Mouse (Mus musculus): ENCODE results near the gene Col10a1. TPM values are rescaled to one million over a fixed set of nuclear protein-coding genes. Genes with fewer than 3 reads are reported as not detected.
"Not testable (repeated sequence)": the region's sequence is repeated elsewhere in the genome, so short reads cannot be mapped to it uniquely, and the experiment has no call there.

The Col10a1 gene
- polyA plus RNA-seq, 1 experiment from 2014 or later = 0.05 TPM

DNA sequence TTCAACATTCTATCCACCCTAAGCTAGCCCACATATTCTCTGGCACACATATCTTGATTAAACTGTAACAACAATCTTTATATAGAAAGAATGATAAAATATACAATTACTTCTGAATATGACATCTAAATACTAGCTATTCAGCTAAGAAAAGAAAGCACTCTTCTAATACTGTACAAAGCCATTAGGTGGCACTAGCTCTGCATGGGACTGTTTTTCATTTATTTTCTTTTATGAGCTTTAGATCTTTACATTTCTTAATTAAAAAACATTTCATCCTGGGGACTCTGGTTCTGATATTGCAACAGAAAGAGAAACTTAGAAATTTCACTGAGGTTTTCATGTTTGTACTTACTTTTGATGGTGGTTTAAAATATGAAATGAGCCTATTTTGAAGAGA lies 42.0 kb downstream of the Col10a1 start:
- H3K9ac ChIP-seq (replicated peaks) = no peak overlapping the region
- H3K27ac ChIP-seq = no peak overlapping the region
- no peaks in the 10 kb centered on the region for H3K36me3 ChIP-seq
- no peak overlapping the region for H3K4me3 ChIP-seq (replicated peaks)
- H3K27me3 ChIP-seq = no peaks in the 10 kb centered on the region
- no peak overlapping the region for H3K4me2 ChIP-seq (replicated peaks)
- no peaks in the 10 kb centered on the region for H3K4me1 ChIP-seq (replicated peaks)
- no peak for ATAC-seq
- H3K9me3 ChIP-seq = no peaks in the 10 kb centered on the region

DNA sequence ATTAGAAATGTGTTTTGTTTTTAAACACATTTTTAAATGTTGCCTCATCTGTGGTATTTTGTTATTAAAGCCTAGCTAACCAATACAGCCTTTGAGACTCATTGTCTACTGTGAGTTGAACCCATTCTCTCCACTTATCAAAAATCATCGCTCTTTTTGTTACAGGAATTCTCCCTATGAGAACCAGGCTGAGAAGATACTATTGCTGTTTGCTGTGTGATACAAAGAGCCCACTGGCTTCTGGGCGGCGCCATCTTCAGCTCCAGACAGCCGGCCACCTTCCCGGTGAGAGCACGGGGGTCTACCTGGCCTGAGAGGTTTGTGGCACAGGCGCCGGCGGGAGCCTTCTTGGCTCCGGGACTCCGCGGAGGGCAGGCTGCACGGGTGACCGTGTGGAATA lies 44.4 kb downstream of the Col10a1 start:
- not testable (repeated sequence) for H3K4me3 ChIP-seq (replicated peaks); H3K4me2 ChIP-seq (replicated peaks); H3K36me3 ChIP-seq; H3K4me1 ChIP-seq (replicated peaks); H3K27me3 ChIP-seq; H3K27ac ChIP-seq; H3K9me3 ChIP-seq; ATAC-seq; H3K9ac ChIP-seq (replicated peaks)
- 98% methylated on average over 6 of the region's 14 CpGs for WGBS

Other genes starting within 250 kb of the Col10a1 start
- gene Dse, start 182.3 kb upstream of the Col10a1 start, polyA plus RNA-seq (2015; fragmentation: Nextera tagmentation; extraction: Ambion mirVana) = 6.2 and 6.7 TPM in 2 replicates
- gene Tspyl1, start 107.8 kb upstream of the Col10a1 start, polyA plus RNA-seq (2015; fragmentation: Nextera tagmentation; extraction: Ambion mirVana) = 137 and 142 TPM in 2 replicates
- gene Tspyl4, start 92.5 kb upstream of the Col10a1 start, polyA plus RNA-seq (2015; fragmentation: Nextera tagmentation; extraction: Ambion mirVana) = 207 and 216 TPM in 2 replicates
- gene Nt5dc1, start 28.6 kb downstream of the Col10a1 start, polyA plus RNA-seq (2015; fragmentation: Nextera tagmentation; extraction: Ambion mirVana) = 2.7 and 2.8 TPM in 2 replicates
- 0.51 and 0.52 TPM in 2 replicates for gene Frk, start 93.4 kb downstream of the Col10a1 start, polyA plus RNA-seq (2015; fragmentation: Nextera tagmentation; extraction: Ambion mirVana)

Data from midbrain, embryonic 13.5 days (tissue).